Mouse (Mus musculus): ENCODE measurements around the gene Gab2.

GRCm38 (mm10) chr7:97346822-97347166 is 265.4 kb downstream of the Gab2 start:
- TF ChIP-seq CTCF (IDR thresholded peaks at IDR 0.05; ENCODE audit: insufficient read depth, low read length), result no peak
- TF ChIP-seq POLR2A (IDR thresholded peaks at IDR 0.05; ENCODE audit: borderline replicate concordance, extremely low read depth, low read depth, low read length), result no peak
